Mouse (Mus musculus) liver, embryonic 14.5 days (tissue): Measurements from ENCODE around the gene Padi1. TPM values are rescaled to one million over a fixed set of nuclear protein-coding genes. Genes with fewer than 3 reads are reported as not detected.

Experiments used
- ATAC-seq: fragments of 200-750 bp; cut with Nextera tagmentation; 2 replicates; pipeline ENCODE4 v1.8.0; 2017; ENCODE audit warnings: moderate number of reproducible peaks, mild to moderate bottlenecking, moderate library complexity; ENCODE audit not compliant: insufficient read depth
- DNase-seq, 3 experiments: peaks; one replicate each; pipeline ENCODE4 v3.0.0-alpha.2; 2012 to 2013; ENCODE audit warnings: low read depth in 3 of 3, low spot score in 3 of 3
- H3K27ac ChIP-seq: fragments of 300-500 bp; sonication (generic); 2 replicates; pipeline ENCODE4 v1.5.1; 2014; ENCODE audit warnings: moderate library complexity, mild to moderate bottlenecking, control low read depth, inconsistent platforms
- H3K27me3 ChIP-seq: fragments of 300-500 bp; sonication (generic); 2 replicates; pipeline ENCODE4 v1.6.1; 2014; ENCODE audit warnings: mild to moderate bottlenecking, low read length, moderate library complexity; ENCODE audit not compliant: control insufficient read depth, insufficient read depth
- H3K36me3 ChIP-seq: fragments of 300-500 bp; sonication (generic); replicated peaks from 2 replicates; pipeline ENCODE4 v1.6.1; 2014; ENCODE audit warnings: low read depth; ENCODE audit not compliant: control insufficient read depth, insufficient read depth
- H3K4me1 ChIP-seq, 2 experiments: fragments of 200-500 bp in 1 of 2; fragments of 300-500 bp in 1 of 2; sonication (generic) in 1 of 2; replicated peaks; 2 replicates each; pipeline ENCODE4 v1.6.1; 2012 to 2014; ENCODE audit warnings: antibody characterized with exemption in 1 of 2, inconsistent platforms in 1 of 2, low read length in 1 of 2; ENCODE audit not compliant: control insufficient read depth in 2 of 2, insufficient read depth in 2 of 2
- H3K4me2 ChIP-seq: fragments of 300-500 bp; sonication (generic); 2 replicates; pipeline ENCODE4 v1.6.1; 2014; ENCODE audit warnings: low read depth, mild to moderate bottlenecking, control low read depth, moderate library complexity
- H3K4me3 ChIP-seq, 2 experiments: fragments of 200-500 bp in 1 of 2; fragments of 300-500 bp in 1 of 2; sonication (generic) in 1 of 2; 2 replicates each; pipeline ENCODE4 v1.5.1; 2012 to 2014; ENCODE audit warnings: low read depth in 2 of 2, low read length in 2 of 2, mild to moderate bottlenecking in 2 of 2, control low read depth in 1 of 2, inconsistent platforms in 1 of 2, moderate library complexity in 1 of 2; ENCODE audit not compliant: insufficient read depth in 1 of 2
- H3K9ac ChIP-seq: fragments of 300-500 bp; sonication (generic); replicated peaks from 2 replicates; pipeline ENCODE4 v1.6.1; 2014; ENCODE audit warnings: mild to moderate bottlenecking, control low read depth, moderate library complexity
- H3K9me3 ChIP-seq: fragments of 300-500 bp; sonication (generic); 2 replicates; pipeline ENCODE4 v1.6.1; 2016; ENCODE audit warnings: low read length, mixed read lengths; ENCODE audit not compliant: control insufficient read depth
- CTCF ChIP-seq: IDR thresholded peaks from 2 replicates; pipeline ENCODE4 v1.5.1; 2016; ENCODE audit warnings: antibody characterized with exemption, low read depth, control low read depth
- EP300 ChIP-seq: IDR thresholded peaks from 2 replicates; pipeline ENCODE4 v1.6.1; 2016; ENCODE audit warnings: antibody characterized with exemption, low read depth
- WGBS: fragments of 180-500 bp; shearing (Covaris S2); extraction: QIAGEN DNeasy Blood & Tissue Kit; methylation state at CpG from one replicate; pipeline ENCODE4 v1.1.7; 2014; ENCODE audit not compliant: insufficient replicate concordance; 5-methylcytosine and 5-hydroxymethylcytosine counted together
- polyA plus RNA-seq, 2 experiments: library from polyadenylated mRNA; depleted of rRNA in 1 of 2; stranded (reverse) in 1 of 2; unstranded in 1 of 2; fragments of >200 nt; fragmentation: Nextera tagmentation in 1 of 2; extraction: Ambion mirVana in 1 of 2; gene quantifications; 2 replicates each; pipeline versions ENCODE4 v1.2.1 to v1.2.3; 2012 to 2014

Gene Padi1
- polyA plus RNA-seq, 2 experiments = 0.01 TPM; not detected in 1

- Histone ChIP-seq H3K4me2 (peak overlapping the region; percentile 56), H3K4me3 (peak overlapping the region in 1 of 2 experiments; percentile 4; a peak in 1 of 4 replicates), H3K9me3 (no peaks in the 10 kb centered on the region), H3K4me1 (peaks cover 60 to 72% of the 10 kb centered on the region in 2 experiments), H3K27me3 (no peaks in the 10 kb centered on the region), H3K9ac (peak overlapping the region; percentile 54), H3K27ac (peak overlapping the region; percentile 80), H3K36me3 (no peaks in the 10 kb centered on the region)
- TF ChIP-seq CTCF = no peak
- TF ChIP-seq EP300 = no peak
- WGBS = 42% methylated on average over 11 of the region's 11 CpGs
- no peak for ATAC-seq
- peak in 1 of 3 experiments; percentile 53 for DNase-seq
These were observed 13.7 kb upstream of the Padi1 start for GRCm38 (mm10) chr4:140859291-140859690.

GRCm38 (mm10) chr4:140857813-140858212, 12.2 kb upstream of the Padi1 start:
- DNase-seq (no peak), ATAC-seq (no peak)
- Histone ChIP-seq H3K36me3 (no peaks in the 10 kb centered on the region), H3K9me3 (no peaks in the 10 kb centered on the region), H3K4me1 (peaks cover 75 to 86% of the 10 kb centered on the region in 2 experiments), H3K9ac (no peak overlapping the region), H3K4me3 (no peak overlapping the region), H3K27me3 (no peaks in the 10 kb centered on the region), H3K4me2 (no peak overlapping the region), H3K27ac (no peak overlapping the region)
- WGBS = 83% methylated on average over 7 of the region's 7 CpGs
- TF ChIP-seq CTCF (no peak), EP300 (no peak)

- WGBS = 67% methylated on average over 5 of the region's 5 CpGs
- DNase-seq (no peak), ATAC-seq (no peak)
- Histone ChIP-seq H3K36me3 (no peaks in the 10 kb centered on the region), H3K27me3 (no peaks in the 10 kb centered on the region), H3K27ac (no peak overlapping the region), H3K9ac (no peak overlapping the region), H3K4me2 (no peak overlapping the region), H3K9me3 (no peaks in the 10 kb centered on the region), H3K4me3 (no peak overlapping the region), H3K4me1 (peaks cover 68 to 81% of the 10 kb centered on the region in 2 experiments)
- TF ChIP-seq EP300 = no peak
- no peak for TF ChIP-seq CTCF
These were observed 11.5 kb upstream of the Padi1 start for GRCm38 (mm10) chr4:140857041-140857440.

- Histone ChIP-seq H3K9ac (peak overlapping the region; percentile 64), H3K4me1 (peaks cover 55 to 67% of the 10 kb centered on the region in 2 experiments), H3K4me3 (no peak overlapping the region), H3K9me3 (no peaks in the 10 kb centered on the region), H3K4me2 (peak overlapping the region; percentile 55), H3K27ac (peak overlapping the region; percentile 94), H3K36me3 (no peaks in the 10 kb centered on the region), H3K27me3 (no peaks in the 10 kb centered on the region)
- peak; percentile 95 for TF ChIP-seq EP300
- no peak for TF ChIP-seq CTCF
- WGBS = 56% methylated on average over 10 of the region's 10 CpGs
- ATAC-seq (peak; percentile 88), DNase-seq (peak; percentile 85 to 87 (median 87))
These were observed 9.6 kb upstream of the Padi1 start for GRCm38 (mm10) chr4:140855151-140855550.

- TF ChIP-seq CTCF (no peak), EP300 (peak; percentile 99)
- WGBS = 9% methylated on average over 10 of the region's 10 CpGs
- H3K4me2 ChIP-seq = peak overlapping the region; percentile 55
- peak overlapping the region; percentile 64 for H3K9ac ChIP-seq
- H3K36me3 ChIP-seq = no peaks in the 10 kb centered on the region
- 0 out of 4 replicates have a peak overlapping the region, but pooled peaks of 1 of the 2 experiments have one; percentile 1 for H3K4me3 ChIP-seq
- DNase-seq = peak; percentile 88 to 93 (median 92)
- peak overlapping the region; percentile 94 for H3K27ac ChIP-seq
- no peaks in the 10 kb centered on the region for H3K9me3 ChIP-seq
- peak; percentile 84 for ATAC-seq
- peaks cover 49 to 61% of the 10 kb centered on the region in 2 experiments for H3K4me1 ChIP-seq
- H3K27me3 ChIP-seq = no peaks in the 10 kb centered on the region
These were observed 8.9 kb upstream of the Padi1 start for GRCm38 (mm10) chr4:140854455-140854864.
